Mouse (Mus musculus): ENCODE data around the gene Flt1.
"Not testable (repeated sequence)": the region's sequence is repeated elsewhere in the genome, so short reads cannot be mapped to it uniquely, and the experiment has no call there.

Gene Flt1

GRCm38 (mm10) chr5:147614659-147615058 is 111.2 kb downstream of the Flt1 start:
- DNase-seq (ENCODE audit: low read depth, low spot score) = no peak

DNA sequence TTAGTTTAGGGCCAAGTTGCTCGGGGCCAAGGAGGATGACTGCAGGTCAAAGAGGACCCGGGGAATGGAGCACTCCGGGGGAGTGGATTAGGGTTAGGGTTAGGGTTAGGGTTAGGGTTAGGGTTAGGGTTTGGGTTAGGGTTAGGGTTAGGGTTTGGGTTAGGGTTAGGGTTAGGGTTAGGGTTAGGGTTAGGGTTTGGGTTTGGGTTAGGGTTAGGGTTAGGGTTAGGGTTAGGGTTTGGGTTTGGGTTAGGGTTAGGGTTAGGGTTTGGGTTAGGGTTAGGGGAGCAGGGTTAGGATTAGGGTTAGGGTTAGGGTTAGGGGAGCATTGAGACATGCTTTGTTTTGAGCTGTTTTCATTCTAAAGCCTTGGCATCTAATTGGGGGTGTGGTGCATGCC is 114.5 kb downstream of the Flt1 start:
- DNase-seq (ENCODE audit: low read depth, low spot score) = not testable (repeated sequence)

DNA sequence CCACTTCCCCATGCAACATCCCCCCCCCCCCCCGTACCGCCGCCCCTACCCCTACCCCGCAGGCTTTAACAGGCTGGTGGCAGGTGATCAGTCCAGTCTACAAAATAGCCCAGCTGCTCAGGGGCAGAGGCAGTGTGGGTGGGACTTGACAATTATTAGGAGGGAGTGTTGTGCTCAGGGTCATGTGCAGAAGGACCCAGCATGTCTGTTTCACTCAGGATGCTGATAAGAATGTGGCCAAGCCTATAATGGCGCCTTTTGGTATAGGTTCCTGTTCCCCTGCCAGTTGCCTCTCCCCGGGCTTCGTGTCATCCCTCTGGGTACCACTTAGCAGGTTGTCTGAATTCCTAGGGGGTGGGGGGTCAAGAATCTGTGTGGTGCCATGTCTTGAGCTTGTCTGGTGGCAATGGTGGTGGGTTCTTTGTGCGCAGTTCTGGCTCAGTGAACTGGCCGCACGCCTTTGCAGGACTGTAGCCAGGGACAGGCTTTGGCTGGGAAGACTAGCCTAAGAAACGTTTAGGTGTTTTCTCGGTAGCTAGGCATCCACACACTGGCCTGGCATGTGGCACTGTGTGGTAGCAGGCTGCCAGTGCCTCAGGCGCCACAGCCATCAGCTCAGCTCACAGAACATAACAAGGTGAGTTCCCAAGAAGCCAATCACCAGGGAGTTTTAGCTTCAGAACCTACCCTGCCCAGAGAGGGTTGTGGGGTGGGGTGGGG is 118.4 kb downstream of the Flt1 start:
- no peak for DNase-seq (ENCODE audit: low read depth, low spot score)

DNA sequence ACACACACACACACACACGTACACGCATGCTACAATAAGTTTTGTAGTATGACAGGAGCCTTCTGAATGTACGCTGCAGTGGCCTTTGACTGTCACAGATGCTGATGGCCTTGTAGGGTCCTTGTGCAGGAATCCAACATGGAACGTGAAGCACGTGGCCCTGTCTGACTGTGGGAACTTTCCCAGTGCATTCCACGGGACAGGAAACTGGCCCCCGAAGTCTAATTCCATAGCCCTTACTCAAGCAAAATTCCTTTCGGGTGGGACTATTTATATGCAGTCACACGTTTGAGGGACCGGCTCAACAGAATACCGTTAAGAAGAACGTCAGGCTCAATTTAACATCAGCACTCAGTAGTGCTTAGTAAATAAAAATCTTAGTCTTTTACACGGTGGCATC is 119.1 kb downstream of the Flt1 start:
- no peak for DNase-seq (ENCODE audit: low read depth, low spot score)

GRCm38 (mm10) chr5:147601460-147602360 is 124.1 kb downstream of the Flt1 start:
- DNase-seq (ENCODE audit: low read depth, low spot score) = no peak

GRCm38 (mm10) chr5:147597825-147598224 is 128.0 kb downstream of the Flt1 start:
- no peak for DNase-seq (ENCODE audit: low read depth, low spot score)

DNA sequence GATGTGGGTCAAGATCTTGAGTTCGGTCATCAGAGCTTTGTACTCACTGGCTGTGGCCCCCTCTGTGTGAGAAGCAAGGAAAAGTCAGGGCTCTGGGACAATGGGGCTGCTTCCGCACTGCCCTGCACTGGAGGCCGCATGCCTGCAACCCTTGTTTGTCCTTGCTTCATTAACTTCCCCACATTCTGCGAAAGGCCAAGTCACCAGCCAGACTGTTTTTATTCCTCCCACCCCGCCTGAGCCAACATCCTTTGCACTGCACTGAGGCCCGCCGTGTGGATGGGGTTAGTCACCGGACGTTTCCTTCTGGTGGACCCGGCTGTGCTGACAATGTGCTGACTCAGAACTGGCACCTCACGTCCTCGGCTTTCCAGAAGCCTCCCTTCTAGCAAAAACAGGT is 136.0 kb downstream of the Flt1 start:
- no peak for DNase-seq (ENCODE audit: low read depth, low spot score)

- DNase-seq (ENCODE audit: low read depth, low spot score) = no peak
Observed at GRCm38 (mm10) chr5:147585070-147585469, 140.7 kb downstream of the Flt1 start.

- DNase-seq (ENCODE audit: low read depth, low spot score) = no peak
Observed at GRCm38 (mm10) chr5:147584648-147585047, 141.2 kb downstream of the Flt1 start.

- peak; percentile 55 for DNase-seq (ENCODE audit: low read depth, low spot score)
Observed at GRCm38 (mm10) chr5:147583702-147584298, 142.0 kb downstream of the Flt1 start.

- DNase-seq (ENCODE audit: low read depth, low spot score) = no peak
Observed at GRCm38 (mm10) chr5:147580181-147580580, 145.6 kb downstream of the Flt1 start.

DNA sequence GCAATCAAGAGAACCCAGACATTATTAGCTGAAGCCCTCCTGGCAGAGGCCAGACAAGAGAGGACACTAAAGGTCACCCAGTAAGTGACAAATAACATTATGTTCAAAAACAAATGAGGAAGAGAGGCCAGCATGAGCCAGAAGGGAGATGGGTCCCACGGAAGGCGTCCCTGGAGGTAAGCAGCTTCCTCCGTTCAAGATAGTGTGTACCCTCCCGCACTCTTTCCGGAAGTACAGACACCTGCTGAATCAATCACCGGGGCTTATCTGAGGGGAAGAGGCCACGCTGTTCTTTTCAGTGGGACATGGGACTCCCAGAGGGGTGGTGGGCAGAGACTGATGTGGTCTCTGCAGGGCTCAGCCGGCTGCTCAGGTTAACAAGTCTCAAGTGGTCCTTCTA is 146.1 kb downstream of the Flt1 start:
- no peak for DNase-seq (ENCODE audit: low read depth, low spot score)

DNA sequence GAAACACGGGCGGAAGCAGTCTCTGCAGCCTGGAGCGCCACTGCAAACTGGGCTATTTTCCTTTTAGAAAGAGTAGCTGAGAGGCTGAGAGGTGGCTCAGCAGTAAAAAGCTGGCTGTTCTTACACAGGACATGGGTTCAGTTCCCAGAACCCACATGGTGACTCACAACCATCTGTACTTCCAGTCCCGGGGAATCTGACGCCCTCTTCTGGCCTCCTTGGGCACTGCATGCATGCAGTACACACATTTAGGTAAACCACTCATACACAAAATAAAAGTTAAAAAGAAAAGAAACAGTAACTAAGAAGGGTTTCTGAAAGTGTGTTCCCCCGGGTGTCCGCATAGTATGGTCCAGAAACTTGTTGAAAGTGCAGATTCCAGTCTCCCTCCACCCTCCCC is 146.7 kb downstream of the Flt1 start:
- DNase-seq (ENCODE audit: low read depth, low spot score) = no peak

DNA sequence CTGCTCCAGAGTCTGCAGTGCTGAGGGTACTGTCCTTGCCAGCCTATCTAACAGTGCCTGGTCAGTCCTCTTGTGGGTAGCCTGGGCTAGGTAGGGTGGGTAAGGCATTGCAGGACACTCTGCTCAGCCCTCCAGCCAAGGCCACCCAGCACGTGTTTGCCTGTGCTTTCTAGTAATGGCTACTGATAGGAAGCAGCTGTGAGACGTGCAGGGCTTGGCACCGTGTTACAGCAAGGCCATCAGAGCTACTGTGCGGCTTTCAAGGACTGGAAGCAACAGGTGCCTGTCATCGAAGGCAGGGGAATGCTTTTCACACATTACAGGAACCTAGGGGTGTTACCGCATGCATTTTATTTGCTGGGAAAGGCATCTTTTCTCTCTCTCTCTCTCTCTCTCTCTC is 148.8 kb downstream of the Flt1 start:
- no peak for DNase-seq (ENCODE audit: low read depth, low spot score)

DNA sequence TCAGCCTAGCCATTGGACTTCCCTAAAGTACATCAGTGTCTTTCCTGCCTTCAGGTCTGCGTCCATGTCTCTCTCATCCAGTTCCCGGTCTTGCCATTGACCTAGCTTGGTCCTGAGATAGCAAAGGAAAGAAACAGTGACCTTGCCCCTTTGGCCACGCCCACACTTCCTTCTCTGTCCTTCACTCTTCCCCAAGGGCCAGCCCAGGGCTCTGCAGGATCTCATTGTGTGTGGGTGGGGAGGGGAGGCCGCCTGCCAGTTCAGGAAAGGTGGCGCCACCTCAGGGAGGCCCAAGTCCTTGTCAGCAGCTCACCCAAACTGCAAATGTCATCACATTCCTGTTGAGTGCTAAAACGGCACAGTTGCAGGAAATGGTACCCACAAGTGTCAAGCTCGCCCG is 151.3 kb downstream of the Flt1 start:
- no peak for DNase-seq (ENCODE audit: low read depth, low spot score)

DNA sequence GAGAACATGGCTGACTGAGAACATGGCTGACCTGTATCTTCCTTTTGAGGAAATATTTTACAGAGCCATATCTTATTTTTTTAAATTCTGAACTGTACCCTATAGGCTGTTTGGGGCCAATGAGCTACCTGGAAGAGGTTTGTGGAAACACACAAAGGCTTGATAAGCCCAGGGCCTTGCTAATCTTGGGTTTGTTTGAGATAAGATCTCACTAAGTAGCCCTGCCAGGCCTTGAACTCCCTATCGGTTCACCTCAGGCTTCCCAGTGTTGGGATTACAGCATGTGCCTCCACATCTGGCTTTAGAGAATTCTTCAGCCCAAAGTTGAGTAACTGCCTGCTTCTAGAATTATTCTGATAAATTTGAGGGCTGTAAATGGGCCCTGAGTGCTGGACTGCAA is 152.3 kb downstream of the Flt1 start:
- DNase-seq (ENCODE audit: low read depth, low spot score) = no peak

GRCm38 (mm10) chr5:147572695-147573094 is 153.1 kb downstream of the Flt1 start:
- no peak for DNase-seq (ENCODE audit: low read depth, low spot score)

DNA sequence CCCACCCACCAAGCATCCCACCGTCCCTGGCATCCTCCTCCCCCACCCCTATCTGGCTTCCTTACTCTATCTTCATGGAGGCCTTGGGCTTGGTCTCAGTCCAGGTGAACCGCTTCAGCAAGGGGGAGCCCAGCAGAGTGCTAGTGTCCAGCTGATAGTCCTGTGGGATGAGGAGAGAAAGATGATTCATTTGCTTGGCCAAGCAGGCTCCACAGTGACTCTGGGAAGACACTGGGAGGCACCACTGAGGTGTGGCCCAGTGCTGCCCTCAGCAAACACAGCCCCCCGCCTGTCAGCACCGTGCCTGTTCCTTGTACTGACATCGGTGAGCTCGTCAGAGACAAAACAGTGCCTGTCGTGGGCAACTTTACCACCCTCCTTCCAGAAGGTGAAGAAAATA is 159.5 kb downstream of the Flt1 start:
- no peak for DNase-seq (ENCODE audit: low read depth, low spot score)

GRCm38 (mm10) chr5:147565444-147565843 is 160.4 kb downstream of the Flt1 start:
- no peak for DNase-seq (ENCODE audit: low read depth, low spot score)

GRCm38 (mm10) chr5:147564140-147564590 is 161.6 kb downstream of the Flt1 start:
- peak; percentile 57 for DNase-seq (ENCODE audit: low read depth, low spot score)

DNA sequence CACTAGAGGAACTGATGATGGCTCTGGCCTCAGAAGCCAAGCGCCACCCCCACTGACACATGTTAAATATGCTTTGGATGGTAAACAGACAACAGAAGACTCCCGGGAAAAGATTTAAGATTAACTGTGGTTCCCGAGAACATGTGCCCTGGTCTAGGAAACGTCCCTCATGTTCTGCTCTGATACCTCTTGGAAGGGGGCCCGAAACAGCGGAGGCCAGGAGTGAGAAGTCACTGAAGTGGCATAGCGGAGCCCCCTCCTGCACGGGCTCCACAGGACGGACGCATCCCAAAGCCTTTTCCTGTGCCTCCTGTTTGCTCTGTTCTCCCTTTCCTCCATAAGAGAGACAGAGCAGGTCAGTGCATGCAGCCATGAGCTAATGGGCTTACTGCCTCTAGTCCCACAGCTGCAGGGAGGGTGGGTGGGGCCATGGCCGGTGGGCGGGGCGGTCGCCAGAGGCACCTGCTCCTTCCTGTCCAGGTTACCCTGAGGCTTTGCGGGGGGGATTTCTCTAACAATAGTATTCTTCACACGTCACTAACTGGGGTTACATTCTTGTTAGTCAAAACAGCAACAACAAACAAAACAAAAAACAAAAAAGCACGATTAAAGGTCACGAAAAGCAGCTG is 162.2 kb downstream of the Flt1 start:
- peak; percentile 31 for DNase-seq (ENCODE audit: low read depth, low spot score)

DNA sequence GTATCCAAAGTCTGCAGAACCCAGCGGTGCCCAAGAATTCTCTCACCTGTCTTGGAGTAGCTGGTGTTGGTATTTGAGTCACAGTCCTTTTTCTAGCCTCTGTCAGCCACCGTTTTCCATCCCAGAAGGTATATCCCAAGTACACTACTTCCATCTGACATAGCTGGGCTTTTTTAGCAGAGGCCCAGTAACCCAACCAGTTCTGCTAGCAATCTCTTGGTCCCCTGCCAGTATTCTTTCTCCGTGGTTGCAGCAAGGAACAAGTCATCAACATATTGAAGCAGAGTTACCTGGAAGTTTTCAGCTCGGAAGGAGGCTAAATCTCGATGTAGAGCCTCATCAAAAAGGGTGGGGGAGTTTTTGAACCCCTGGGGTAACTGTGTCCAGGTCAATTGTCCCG is 168.2 kb downstream of the Flt1 start:
- DNase-seq (ENCODE audit: low read depth, low spot score) = not testable (repeated sequence)
